Mouse (Mus musculus): Measurements from ENCODE around the gene Jmjd6. TPM values are rescaled to one million over a fixed set of nuclear protein-coding genes. Genes with fewer than 3 reads are reported as not detected.

Gene Jmjd6
- polyA plus RNA-seq (2014; fragmentation: Illumina TruSeq; extraction: RNeasy Lipid Tissue Mini Kit (QIAGEN cat#74804); ENCODE audit: insufficient read depth, low read depth, low replicate concordance): 34.6 TPM

DNA sequence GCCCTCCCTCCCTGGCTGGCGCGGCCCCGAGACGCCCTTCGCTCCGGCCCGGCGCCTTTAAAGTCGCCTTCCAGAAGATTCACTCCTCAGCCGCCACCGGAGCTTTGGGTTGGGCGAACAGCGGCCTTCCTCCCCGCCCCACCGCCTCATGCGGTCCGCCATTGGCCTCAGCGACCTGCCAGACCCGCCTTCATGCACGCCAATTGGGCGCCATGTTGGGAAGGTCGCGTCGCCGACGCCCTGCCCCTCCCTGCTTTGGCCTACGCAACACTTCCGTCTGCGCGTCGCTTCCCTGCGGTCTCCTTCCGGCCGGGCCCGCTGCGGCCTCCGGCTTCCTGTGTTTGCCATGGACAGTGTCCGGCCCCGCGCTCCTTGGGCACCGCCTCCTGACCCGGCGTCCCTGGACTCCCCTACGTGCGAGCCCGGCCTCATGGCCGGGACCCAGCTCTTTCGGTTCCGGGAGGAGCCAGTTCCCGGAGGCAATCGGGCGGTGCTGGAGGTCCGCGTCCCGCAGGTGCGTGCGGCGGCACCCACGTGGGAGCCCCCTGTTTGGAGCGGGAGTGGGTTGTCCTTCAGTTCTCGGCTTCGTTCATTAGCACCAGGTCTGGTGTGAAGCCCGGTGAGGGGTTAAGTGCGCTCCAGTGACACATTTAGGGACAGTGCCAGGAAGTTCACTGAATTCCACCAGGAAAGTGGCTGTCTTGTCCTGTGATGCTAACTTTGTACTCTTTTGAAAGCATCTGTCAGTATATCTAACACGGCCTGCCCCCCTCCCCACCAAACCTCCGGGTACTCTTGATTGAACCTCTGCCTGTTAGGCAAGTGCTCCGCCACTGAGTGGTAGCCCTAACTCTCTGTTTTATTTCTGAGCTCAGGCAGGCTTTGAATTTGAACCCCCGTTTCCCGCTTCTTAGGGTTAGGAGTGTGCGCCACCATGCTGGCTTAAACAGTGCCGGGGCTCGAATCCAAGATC lies at the start of gene Jmjd6, which contains the start of gene Mettl23:
Jmjd6 (minus strand) TSS at position 189 of the 973 bp plus-strand sequence.
Mettl23 (plus strand) TSS at position 18 of the 973 bp plus-strand sequence.

DNA sequence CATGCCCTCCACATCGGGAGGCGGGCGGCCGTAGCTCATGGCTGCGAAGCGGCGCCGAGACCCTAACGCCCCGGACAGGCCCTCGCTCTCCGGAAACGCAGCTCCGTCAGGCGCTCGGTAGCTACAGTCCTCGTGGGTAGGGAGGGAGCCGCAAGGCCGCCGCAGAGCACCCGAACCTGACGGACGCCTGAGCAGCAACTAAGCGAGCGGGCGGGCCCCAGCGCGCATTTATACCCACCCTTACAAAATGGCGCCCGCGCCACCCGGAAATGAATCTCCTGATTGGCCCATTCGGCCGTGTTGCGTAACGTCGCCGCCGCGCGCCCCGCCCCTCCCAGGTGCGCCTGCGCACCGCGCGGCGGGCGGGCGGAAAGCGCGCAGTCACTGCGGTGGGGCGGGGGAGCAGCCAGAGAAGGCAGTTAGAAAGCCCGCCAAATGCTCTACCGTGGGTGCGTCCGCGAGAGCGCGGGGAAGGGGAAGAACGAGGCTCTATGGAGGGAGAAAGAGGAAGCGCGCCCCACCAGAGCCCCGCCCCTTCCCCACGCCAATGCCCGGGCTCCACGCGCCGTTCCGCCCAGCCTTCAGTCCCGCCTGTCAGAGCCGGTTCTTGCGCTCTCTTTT lies 9.8 kb upstream of the Jmjd6 start, which contains the start of gene Srsf2:
Srsf2 (minus strand) TSS at position 204 of the 621 bp plus-strand sequence.

DNA sequence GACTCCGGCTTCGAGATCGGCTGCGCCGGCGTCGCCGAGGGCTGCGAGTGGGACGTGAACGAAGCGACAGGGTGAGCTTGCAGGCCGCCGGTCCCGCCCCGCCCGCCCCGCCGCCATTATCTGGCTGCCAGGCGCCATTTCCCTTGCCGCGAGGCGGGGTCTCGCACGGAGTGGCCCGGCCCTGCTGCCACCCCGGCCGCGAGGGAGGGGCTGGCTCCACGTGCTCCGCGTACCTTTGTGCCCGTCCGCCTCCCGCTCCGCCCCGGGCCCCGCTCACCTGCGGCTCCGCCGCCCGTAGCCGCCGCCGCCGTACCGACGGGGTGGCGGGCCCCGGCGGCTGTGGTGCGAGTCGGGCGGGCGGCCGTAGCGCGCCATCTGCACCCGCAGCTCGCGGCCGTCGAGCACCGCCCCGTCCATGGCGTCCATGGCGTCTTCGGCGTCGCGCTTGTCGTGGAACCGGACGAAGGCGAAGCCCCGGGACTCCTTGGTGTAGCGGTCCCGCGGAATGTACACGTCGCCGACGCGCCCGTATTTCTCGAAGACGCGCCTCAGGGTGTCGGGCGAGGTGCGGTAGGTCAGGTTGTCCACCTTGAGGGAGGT lies 9.1 kb upstream of the Jmjd6 start, which contains the start of gene Mfsd11:
Mfsd11 (plus strand) TSS at position 150 of the 600 bp plus-strand sequence.

DNA sequence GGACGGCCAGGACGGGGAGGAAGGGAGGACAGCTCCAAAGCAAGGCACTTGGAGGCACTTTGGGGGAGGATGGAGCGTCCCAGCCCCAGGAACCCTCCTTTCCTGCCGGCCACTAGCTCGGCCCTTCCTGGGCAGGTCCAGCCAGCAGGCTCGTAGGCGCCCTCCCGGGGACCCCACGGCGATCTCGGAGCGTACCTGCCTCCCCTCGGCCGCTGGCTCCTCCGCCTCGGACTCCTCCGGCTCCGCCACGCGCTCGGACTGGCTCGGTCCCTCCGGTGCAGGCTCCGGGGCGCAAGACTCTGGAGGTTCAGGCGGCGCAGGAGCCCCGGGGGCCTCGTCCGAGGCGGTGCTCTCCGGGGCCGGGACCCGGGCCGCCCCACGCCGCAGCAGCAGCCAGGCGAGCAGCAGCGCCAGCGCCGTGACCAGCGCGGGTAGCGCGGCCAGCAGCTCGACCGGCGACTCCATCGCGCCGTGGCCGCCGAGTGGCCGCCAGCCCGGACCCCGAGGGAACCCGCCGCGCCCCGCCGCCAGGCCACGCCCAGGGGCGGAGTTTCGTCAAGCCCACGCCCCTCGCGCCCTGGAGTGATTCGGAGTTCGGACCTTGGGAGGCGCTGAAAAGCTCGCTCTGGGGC lies 15.6 kb downstream of the Jmjd6 start, which contains the start of gene Mxra7:
Mxra7 (minus strand) TSS at position 513 of the 632 bp plus-strand sequence.

Other genes with a start within 250 kb of the Jmjd6 start
- 13.5 TPM for gene Rhbdf2, start 216.4 kb downstream of the Jmjd6 start, polyA plus RNA-seq (2014; fragmentation: Illumina TruSeq; extraction: RNeasy Lipid Tissue Mini Kit (QIAGEN cat#74804); ENCODE audit: insufficient read depth, low read depth, low replicate concordance)
- gene Prcd, start 189.9 kb downstream of the Jmjd6 start, polyA plus RNA-seq (2014; fragmentation: Illumina TruSeq; extraction: RNeasy Lipid Tissue Mini Kit (QIAGEN cat#74804); ENCODE audit: insufficient read depth, low read depth, low replicate concordance): 6.3 TPM
- 26.4 TPM for gene Cygb, start 189.1 kb downstream of the Jmjd6 start, polyA plus RNA-seq (2014; fragmentation: Illumina TruSeq; extraction: RNeasy Lipid Tissue Mini Kit (QIAGEN cat#74804); ENCODE audit: insufficient read depth, low read depth, low replicate concordance)
- not detected for gene St6galnac1, start 67.9 kb downstream of the Jmjd6 start, polyA plus RNA-seq (2014; fragmentation: Illumina TruSeq; extraction: RNeasy Lipid Tissue Mini Kit (QIAGEN cat#74804); ENCODE audit: insufficient read depth, low read depth, low replicate concordance)
- 42.7 TPM for gene Mxra7, start 15.4 kb downstream of the Jmjd6 start, polyA plus RNA-seq (2014; fragmentation: Illumina TruSeq; extraction: RNeasy Lipid Tissue Mini Kit (QIAGEN cat#74804); ENCODE audit: insufficient read depth, low read depth, low replicate concordance)
- 48.6 TPM for gene Mettl23, start 171 bp downstream of the Jmjd6 start, polyA plus RNA-seq (2014; fragmentation: Illumina TruSeq; extraction: RNeasy Lipid Tissue Mini Kit (QIAGEN cat#74804); ENCODE audit: insufficient read depth, low read depth, low replicate concordance)
- 12.1 TPM for gene Mfsd11, start 9.0 kb upstream of the Jmjd6 start, polyA plus RNA-seq (2014; fragmentation: Illumina TruSeq; extraction: RNeasy Lipid Tissue Mini Kit (QIAGEN cat#74804); ENCODE audit: insufficient read depth, low read depth, low replicate concordance)
- gene Srsf2, start 9.6 kb upstream of the Jmjd6 start, polyA plus RNA-seq (2014; fragmentation: Illumina TruSeq; extraction: RNeasy Lipid Tissue Mini Kit (QIAGEN cat#74804); ENCODE audit: insufficient read depth, low read depth, low replicate concordance): 182 TPM
- not detected for gene Mgat5b, start 75.4 kb upstream of the Jmjd6 start, polyA plus RNA-seq (2014; fragmentation: Illumina TruSeq; extraction: RNeasy Lipid Tissue Mini Kit (QIAGEN cat#74804); ENCODE audit: insufficient read depth, low read depth, low replicate concordance)

Data from lung, adult 10 weeks (tissue).